Mouse (Mus musculus): ENCODE results near the gene Lce1l.
"Not testable (repeated sequence)": the region's sequence is repeated elsewhere in the genome, so short reads cannot be mapped to it uniquely, and the experiment has no call there.

Gene Lce1l

DNA sequence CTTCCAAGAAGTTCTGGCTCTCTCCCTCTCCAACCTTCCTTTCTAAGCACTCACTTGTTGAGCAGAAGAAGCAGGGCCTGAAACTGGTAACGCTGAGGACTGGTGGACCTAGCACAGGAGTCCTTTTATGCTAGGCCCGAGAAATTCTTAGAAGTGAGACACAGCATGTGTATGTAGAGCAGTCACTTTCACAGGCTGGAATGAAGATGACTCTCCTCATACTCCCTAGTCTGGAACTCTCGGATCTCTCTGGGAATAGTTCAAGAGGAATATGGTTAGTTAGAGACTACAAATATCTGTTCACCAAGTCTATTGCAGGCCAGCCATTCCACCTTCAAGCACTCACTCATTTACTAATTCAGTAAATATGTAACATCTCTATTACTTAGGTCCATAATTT is at the start of gene Lce1l:
Gene Lce1l (minus strand): TSS at position 101 of the 400 bp plus-strand sequence.
- no peak for DNase-seq

DNA sequence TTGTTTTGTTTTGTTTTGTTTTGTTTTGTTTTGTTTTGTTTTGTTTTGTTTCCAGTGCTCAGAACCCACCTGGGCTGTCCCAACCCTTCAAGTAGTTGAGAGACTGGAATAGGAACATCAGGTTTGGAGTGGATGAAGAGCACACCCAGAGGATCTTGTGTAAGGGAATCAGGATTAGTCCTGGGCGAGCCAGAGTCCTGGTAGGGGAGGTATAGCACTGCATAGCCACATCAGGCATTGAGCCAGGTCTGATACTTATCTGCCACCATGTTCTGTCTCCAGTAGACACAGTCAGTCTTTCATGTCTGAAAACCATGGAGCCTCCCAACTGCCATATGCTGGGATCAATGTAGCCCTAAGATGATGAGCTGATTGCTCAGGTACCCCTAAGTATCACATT is 43.4 kb upstream of the Lce1l start:
- DNase-seq, result no peak

DNA sequence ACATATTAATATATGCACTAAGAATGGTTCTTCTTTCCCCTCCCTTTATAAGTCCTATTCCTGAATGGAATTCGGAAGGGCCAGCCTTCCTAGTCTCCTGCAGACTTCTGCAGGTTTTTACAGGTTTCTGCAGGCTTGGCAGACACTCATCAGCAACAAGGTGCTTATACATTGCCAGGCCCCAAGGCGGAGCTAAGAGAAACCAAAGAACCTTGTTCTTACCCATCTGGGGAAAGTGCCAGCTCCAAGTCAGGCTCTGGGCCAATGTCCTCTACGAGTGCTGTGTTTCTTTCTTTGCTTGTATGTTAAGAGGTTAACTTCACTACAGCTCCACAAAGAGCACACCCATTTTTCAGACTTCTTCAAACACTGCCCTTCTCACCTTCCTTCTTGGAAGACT is 43.0 kb upstream of the Lce1l start:
- no peak for DNase-seq

DNA sequence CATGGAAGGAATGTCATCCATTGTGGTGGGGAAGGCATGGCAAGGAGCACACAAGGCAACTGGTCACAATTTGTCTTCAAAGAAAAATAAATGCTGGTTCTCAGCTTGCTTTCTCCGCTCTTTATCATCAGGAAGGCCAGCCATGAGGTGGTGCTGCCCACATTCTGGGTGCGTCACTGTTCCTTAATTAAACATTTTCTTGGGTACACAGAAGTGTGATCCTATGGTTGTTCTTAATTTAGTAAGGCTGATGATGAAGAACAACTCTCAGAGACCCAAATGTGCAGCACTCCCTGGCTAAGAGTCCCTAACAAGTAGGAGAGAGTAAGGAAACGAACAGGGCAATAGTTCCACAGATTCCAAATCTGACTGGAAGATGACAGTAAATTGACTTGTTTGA is 23.1 kb upstream of the Lce1l start:
- DNase-seq, result no peak

DNA sequence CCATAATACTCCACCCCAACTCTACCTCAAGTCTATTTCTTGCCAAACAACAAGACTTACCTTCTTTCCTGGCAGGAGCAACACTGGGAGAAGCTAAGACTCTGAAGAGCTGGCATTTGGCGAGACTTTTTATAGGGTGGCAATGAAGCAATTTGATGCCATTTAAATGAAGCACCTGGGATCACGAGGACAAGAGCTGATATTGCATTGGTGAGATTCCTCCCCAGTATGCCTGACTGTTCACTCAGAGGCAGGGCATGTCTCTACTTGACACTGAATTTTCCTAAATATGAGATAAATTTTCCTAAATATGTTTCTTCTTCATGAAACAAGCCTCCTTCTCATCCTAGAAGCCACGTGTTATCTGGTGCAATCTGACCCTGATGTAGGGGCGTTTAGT is 19.0 kb upstream of the Lce1l start, which contains the start of gene 2310050C09Rik:
Gene 2310050C09Rik (minus strand): TSS at position 101 of the 400 bp plus-strand sequence.
- DNase-seq, result no peak

DNA sequence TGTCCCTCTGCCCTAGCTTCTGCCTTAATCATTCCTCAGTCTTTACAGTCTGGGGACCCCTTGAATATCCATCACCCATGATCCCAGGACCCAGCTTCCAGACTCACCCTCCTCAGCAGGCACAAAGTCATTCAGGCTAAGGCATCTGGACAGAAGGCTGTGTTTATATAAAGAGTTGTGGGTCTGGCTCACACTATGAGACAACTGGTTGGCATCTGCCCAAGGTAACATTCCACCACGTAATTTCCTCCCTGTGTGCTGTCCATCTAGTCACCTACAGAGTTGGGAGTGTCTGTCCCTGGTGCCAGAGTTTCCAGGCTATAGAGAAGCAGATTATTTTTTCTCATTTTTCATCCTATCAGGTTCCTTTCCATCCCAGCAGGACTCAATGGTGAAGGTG is 24.0 kb downstream of the Lce1l start, which contains the start of gene Kprp:
Gene Kprp (minus strand): TSS at position 140 of the 400 bp plus-strand sequence.
- no peak for DNase-seq

DNA sequence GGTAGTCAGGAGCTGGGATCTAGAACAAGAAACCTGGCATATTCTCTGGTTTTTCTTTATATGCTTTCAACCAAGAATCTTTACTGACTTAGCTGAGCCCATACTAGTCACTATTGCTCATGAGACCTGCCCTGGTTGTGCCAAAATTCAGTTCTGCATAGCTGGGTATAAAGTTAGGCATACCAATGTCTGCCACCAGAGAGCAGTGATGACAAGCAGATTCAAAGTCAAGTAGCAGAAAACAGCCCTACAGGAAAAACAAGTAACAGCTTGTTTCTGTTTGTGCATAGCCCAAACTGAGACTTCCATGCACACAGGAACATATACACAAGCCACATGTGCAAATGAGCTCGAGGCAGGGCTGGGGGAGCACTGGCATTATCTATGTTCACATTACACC is 25.3 kb downstream of the Lce1l start:
- DNase-seq, result no peak

DNA sequence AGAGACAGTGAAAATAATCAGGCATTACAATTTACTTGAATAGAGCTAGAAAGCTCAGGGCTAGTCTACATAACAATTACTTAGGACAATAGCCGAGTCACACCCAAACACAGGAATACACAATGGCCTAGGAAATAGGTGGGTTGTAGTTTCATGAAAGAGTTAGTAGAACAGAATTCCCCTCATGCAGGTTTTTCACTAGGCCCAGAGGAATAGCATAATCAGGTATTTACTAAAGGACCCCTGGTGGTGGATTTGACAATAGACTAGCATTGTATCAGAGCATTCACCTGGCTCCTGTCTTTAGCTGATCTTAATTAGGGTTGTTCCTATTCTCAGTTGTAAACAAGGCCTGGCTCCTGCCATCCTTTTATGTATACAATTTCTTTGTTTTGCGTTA is 35.0 kb downstream of the Lce1l start:
- DNase-seq, result not testable (repeated sequence)

DNA sequence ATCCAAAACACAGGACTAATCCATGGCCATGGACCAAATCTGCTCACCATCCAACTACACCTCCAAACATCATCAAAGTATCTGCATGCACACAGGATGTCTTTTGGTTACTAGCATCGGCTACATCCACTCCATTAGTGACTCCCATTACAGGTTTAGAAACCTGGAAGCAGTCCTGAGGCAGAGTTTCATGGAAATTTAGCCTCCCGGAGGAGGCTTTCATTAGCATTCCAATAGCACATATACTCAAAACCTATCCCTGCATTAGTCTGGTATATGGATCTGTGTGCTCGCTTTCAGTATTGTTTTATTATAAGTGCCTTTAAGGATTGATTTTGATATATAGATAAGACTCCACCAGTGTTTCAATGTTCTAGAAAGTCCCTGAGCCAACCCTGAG is 35.5 kb downstream of the Lce1l start:
- DNase-seq, result no peak

DNA sequence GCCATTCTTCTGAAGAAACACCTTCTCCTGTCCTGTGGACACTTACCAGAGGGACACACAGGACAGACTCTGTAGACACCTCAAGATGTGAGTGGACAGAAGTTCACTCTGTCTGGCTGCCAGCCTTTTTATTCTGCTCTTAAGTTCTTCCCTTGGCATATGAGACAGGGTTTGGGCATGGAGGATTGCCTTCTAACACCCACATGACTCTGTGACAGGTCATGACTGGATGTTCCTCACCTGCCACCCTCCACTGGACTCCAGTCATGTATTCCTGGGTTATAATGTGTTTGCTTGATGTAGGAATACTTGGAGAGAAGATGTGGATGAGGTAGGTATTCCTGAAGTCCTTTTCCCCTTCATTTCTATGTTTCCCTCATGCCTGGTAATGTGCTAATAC is 43.3 kb downstream of the Lce1l start, which contains the start of gene Lce1k:
Gene Lce1k (minus strand): TSS at position 101 of the 400 bp plus-strand sequence.
- DNase-seq, result no peak

Data from cerebellum, adult 9-11 months (tissue).